ENCODE assay signal across 19 mouse cellular contexts in the genomic region with DNA sequence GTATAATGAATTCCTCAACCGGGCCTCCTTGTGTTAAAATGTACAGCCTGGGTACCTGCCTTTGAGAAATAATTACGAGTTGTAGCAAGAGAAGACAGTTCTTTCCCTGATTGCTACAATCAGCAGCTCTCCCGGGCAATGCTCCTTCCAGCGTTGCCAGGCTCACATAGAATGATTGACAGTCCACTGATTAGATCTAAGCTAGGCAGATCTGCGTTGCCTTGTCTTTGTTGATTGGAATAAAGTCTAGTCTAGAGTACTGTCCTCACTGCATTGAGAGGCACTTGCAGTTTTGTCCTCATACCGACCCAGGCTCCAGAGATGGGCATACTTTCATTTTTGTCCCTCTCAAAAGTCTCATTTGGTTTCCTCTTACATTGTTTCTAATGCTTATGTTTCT.
A peak's percentile ranks its signal among the peaks of the same experiment; 100 is the strongest.
DNase-seq lines count a peak whose midpoint lies in the region; ATAC-seq and TF ChIP-seq lines count a peak whose summit lies in the region.
"Had no signal": no experiment of that assay in that cellular context is flagged by ENCODE, and none has a peak within 500 bp of the region (broad histone marks: within the 10 kb centered on the region; RNA-seq: fewer than 3 reads in every experiment).

No protein-coding gene starts in this region.

- TF ChIP-seq POLR2A in heart, adult 2 months (IDR thresholded peaks at IDR 0.05; ENCODE audit: insufficient read depth, low read depth, low read length) = no peak
- TF ChIP-seq POLR2A in brain, embryonic 14.5 days (IDR thresholded peaks at IDR 0.05; ENCODE audit: borderline replicate concordance, extremely low read depth, insufficient read depth, insufficient read length, poor library complexity, severe bottlenecking) = no peak
- TF ChIP-seq POLR2A in myocyte (IDR thresholded peaks at IDR 0.05; ENCODE audit: insufficient read length, low read depth) = no peak

- H3K4me3 ChIP-seq in heart, embryonic 12.5 days = no peak overlapping the region
- no peak overlapping the region for H3K4me3 ChIP-seq in heart, adult 2 months
- H3K4me3 ChIP-seq in midbrain, embryonic 11.5 days (ENCODE audit: low read depth, low read length) = no peak overlapping the region
- no peak overlapping the region for H3K4me3 ChIP-seq in midbrain, embryonic 16.5 days (ENCODE audit: low read depth, low read length)
- no peak overlapping the region for H3K4me3 ChIP-seq in myocyte
- H3K4me3 ChIP-seq: embryonic facial prominence, embryonic 13.5 days; lung, embryonic 15.5 days had no signal

- H3ac ChIP-seq in myocyte (ENCODE audit: control insufficient read depth, insufficient read length) = no peak overlapping the region

- H3K9me3 ChIP-seq in heart, embryonic 12.5 days (replicated peaks) = no peaks in the 10 kb centered on the region
- H3K9me3 ChIP-seq in midbrain, embryonic 11.5 days (ENCODE audit: control insufficient read depth, low read length) = no peaks in the 10 kb centered on the region
- no peaks in the 10 kb centered on the region for H3K9me3 ChIP-seq in midbrain, embryonic 16.5 days (replicated peaks; ENCODE audit: control insufficient read depth, low read length, poor library complexity, severe bottlenecking)
- H3K9me3 ChIP-seq: embryonic facial prominence, embryonic 13.5 days; lung, embryonic 15.5 days had no signal

- intact Hi-C loops in heart, adult 2 months (cut with DNase I) = no loop called here

- WGBS in heart, embryonic 12.5 days = 34% methylated on average over 6 of the region's 6 CpGs
- 25% methylated on average over 6 of the region's 6 CpGs for WGBS in heart, adult 2 months
- WGBS in midbrain, embryonic 11.5 days = 63% methylated on average over 6 of the region's 6 CpGs
- WGBS in midbrain, embryonic 16.5 days = 42% methylated on average over 6 of the region's 6 CpGs

- no peak for DNase-seq in heart, adult 2 months
- DNase-seq in midbrain, embryonic 11.5 days (ENCODE audit: low spot score, missing footprints) = no peak
- DNase-seq in brain, embryonic 14.5 days (ENCODE audit: low read depth) = peak; percentile 53
- no peak for DNase-seq in T-cell, adult 2 months (ENCODE audit: low spot score)
- no peak for DNase-seq in spleen, postnatal 4 days (ENCODE audit: low spot score in 2 of 2)
- DNase-seq: adrenal gland, postnatal 25 days; gastrocnemius, postnatal 25 days; kidney, adult 9 months; liver; right cerebral cortex, adult 18-20 months; thymus, postnatal 25 days had no signal

- no peaks in the 10 kb centered on the region for H3K27me3 ChIP-seq in heart, embryonic 12.5 days (replicated peaks)
- no peaks in the 10 kb centered on the region for H3K27me3 ChIP-seq in heart, adult 2 months (ENCODE audit: control insufficient read depth, insufficient read depth, low read length)
- no peaks in the 10 kb centered on the region for H3K27me3 ChIP-seq in midbrain, embryonic 11.5 days (ENCODE audit: control insufficient read depth, insufficient read depth, low read length)
- H3K27me3 ChIP-seq in midbrain, embryonic 16.5 days (ENCODE audit: control insufficient read depth, insufficient read depth, low read depth, low read length) = no peaks in the 10 kb centered on the region
- no peaks in the 10 kb centered on the region for H3K27me3 ChIP-seq in myocyte (ENCODE audit: control insufficient read depth, insufficient read depth, insufficient read length)
- H3K27me3 ChIP-seq: embryonic facial prominence, embryonic 13.5 days; lung, embryonic 15.5 days had no signal

- H3K4me2 ChIP-seq in heart, embryonic 12.5 days = peak overlapping the region; percentile 29
- H3K4me2 ChIP-seq in midbrain, embryonic 11.5 days = no peak overlapping the region
- H3K4me2 ChIP-seq in midbrain, embryonic 16.5 days (ENCODE audit: low read length) = no peak overlapping the region
- peak overlapping the region; percentile 22 for H3K4me2 ChIP-seq in myocyte (ENCODE audit: low read depth)
- H3K4me2 ChIP-seq: embryonic facial prominence, embryonic 13.5 days; lung, embryonic 15.5 days had no signal

- no peaks in the 10 kb centered on the region for H3K36me3 ChIP-seq in heart, embryonic 12.5 days
- H3K36me3 ChIP-seq in heart, adult 2 months (ENCODE audit: control insufficient read depth, insufficient read depth, low read length) = no peaks in the 10 kb centered on the region
- no peaks in the 10 kb centered on the region for H3K36me3 ChIP-seq in midbrain, embryonic 11.5 days (ENCODE audit: control insufficient read depth, insufficient read depth, low read length)
- H3K36me3 ChIP-seq in midbrain, embryonic 16.5 days (ENCODE audit: control insufficient read depth, insufficient read depth, low read length) = no peaks in the 10 kb centered on the region
- no peaks in the 10 kb centered on the region for H3K36me3 ChIP-seq in myocyte (ENCODE audit: control insufficient read depth, insufficient read depth)
- H3K36me3 ChIP-seq: embryonic facial prominence, embryonic 13.5 days; lung, embryonic 15.5 days had no signal

- H3K9ac ChIP-seq in heart, embryonic 12.5 days = no peak overlapping the region
- no peak overlapping the region for H3K9ac ChIP-seq in heart, adult 2 months (ENCODE audit: low read depth, low read length)
- no peak overlapping the region for H3K9ac ChIP-seq in midbrain, embryonic 11.5 days (ENCODE audit: low read length)
- no peak overlapping the region for H3K9ac ChIP-seq in midbrain, embryonic 16.5 days (ENCODE audit: low read depth, low read length)
- H3K9ac ChIP-seq: embryonic facial prominence, embryonic 13.5 days; lung, embryonic 15.5 days had no signal

- no peak for ATAC-seq in heart, embryonic 12.5 days (ENCODE audit: insufficient number of reproducible peaks, low FRiP score)
- peak; percentile 62; the same call in 1 of the 2 replicates for ATAC-seq in midbrain, embryonic 11.5 days (ENCODE audit: low FRiP score)
- ATAC-seq in midbrain, embryonic 16.5 days = no peak
- ATAC-seq: activated CD4-positive, CD25-positive, alpha-beta regulatory T cell, adult 4 months; inflammation-experienced regulatory T-cells, adult 6 months had no signal

- TF ChIP-seq CTCF in heart, adult 2 months (IDR thresholded peaks at IDR 0.05) = no peak
- no peak for TF ChIP-seq CTCF in brain, embryonic 14.5 days (IDR thresholded peaks at IDR 0.05; ENCODE audit: borderline replicate concordance, extremely low read depth, insufficient read depth, insufficient read length)

- TF ChIP-seq EP300 in heart, adult 2 months (IDR thresholded peaks at IDR 0.05; ENCODE audit: insufficient read depth, low read depth, low read length) = no peak

- H3K79me2 ChIP-seq in heart, adult 2 months (replicated peaks; ENCODE audit: control insufficient read depth, insufficient read depth, low read length) = no peaks in the 10 kb centered on the region
- no peaks in the 10 kb centered on the region for H3K79me2 ChIP-seq in myocyte (ENCODE audit: control insufficient read depth, insufficient read depth)

- H3K27ac ChIP-seq in heart, embryonic 12.5 days (ENCODE audit: poor library complexity, severe bottlenecking) = no peak overlapping the region
- no peak overlapping the region for H3K27ac ChIP-seq in heart, adult 2 months
- no peak overlapping the region for H3K27ac ChIP-seq in midbrain, embryonic 11.5 days (ENCODE audit: low read depth, low read length)
- no peak overlapping the region for H3K27ac ChIP-seq in midbrain, embryonic 16.5 days (ENCODE audit: low read length)
- H3K27ac ChIP-seq: embryonic facial prominence, embryonic 13.5 days; lung, embryonic 15.5 days; stomach, postnatal 0 days had no signal

- H3K4me1 ChIP-seq in heart, embryonic 12.5 days (replicated peaks) = 0 out of 2 replicates have a peak, but pooled peaks cover 3% of the 10 kb centered on the region
- H3K4me1 ChIP-seq in heart, adult 2 months (ENCODE audit: control insufficient read depth, insufficient read depth, low read length) = no peaks in the 10 kb centered on the region
- H3K4me1 ChIP-seq in midbrain, embryonic 11.5 days (ENCODE audit: control insufficient read depth, insufficient read depth, low read length) = no peaks in the 10 kb centered on the region
- no peaks in the 10 kb centered on the region for H3K4me1 ChIP-seq in midbrain, embryonic 16.5 days (ENCODE audit: control insufficient read depth, insufficient read depth, low read length)
- H3K4me1 ChIP-seq: embryonic facial prominence, embryonic 13.5 days; lung, embryonic 15.5 days had no signal

TF ChIP-seq in myocyte, 11 proteins besides CTCF, POLR2A, EP300 and RAD21:
- TF ChIP-seq CEBPB (IDR thresholded peaks at IDR 0.05; ENCODE audit: insufficient read depth, poor library complexity, severe bottlenecking) = no peak
- no peak for TF ChIP-seq MAX (IDR thresholded peaks at IDR 0.05; ENCODE audit: low read depth)
- no peak for TF ChIP-seq MYOG (IDR thresholded peaks at IDR 0.05; ENCODE audit: control insufficient read depth in 1 of 3, insufficient read depth in 1 of 3, insufficient read length in 2 of 3, low read depth in 2 of 3)
- TF ChIP-seq POLR2AphosphoS2 (IDR thresholded peaks at IDR 0.05; ENCODE audit: insufficient read length, low read depth) = no peak
- TF ChIP-seq MYOD1 (IDR thresholded peaks at IDR 0.05; ENCODE audit: control insufficient read depth in 1 of 3, insufficient read length in 2 of 3, low read depth in 2 of 3) = no peak
- TF ChIP-seq SRF (IDR thresholded peaks at IDR 0.05; ENCODE audit: control insufficient read depth, insufficient read length, low read depth) = no peak
- no peak for TF ChIP-seq E2F4 (IDR thresholded peaks at IDR 0.05; ENCODE audit: insufficient read depth)
- no peak for TF ChIP-seq USF1 (IDR thresholded peaks at IDR 0.05; ENCODE audit: low read depth)
- no peak for TF ChIP-seq TCF3 (IDR thresholded peaks at IDR 0.05; ENCODE audit: insufficient read length, low read depth)
- no peak for TF ChIP-seq REST (IDR thresholded peaks at IDR 0.05; ENCODE audit: insufficient read depth, insufficient read length)
- TF ChIP-seq TCF12 (IDR thresholded peaks at IDR 0.05; ENCODE audit: insufficient read depth, poor library complexity, severe bottlenecking) = no peak

Comparison
In these comparisons a context has a peak if more than half of its experiments do, and no peak if none do; other contexts are left out.
1. H3K4me2 ChIP-seq: peak in heart, embryonic 12.5 days (single experiment) and myocyte (single experiment); none in midbrain, embryonic 11.5 days (single experiment) and midbrain, embryonic 16.5 days (single experiment).